Comparison of ENCODE assay signal across 17 mouse cellular contexts in genomic region chr2:135847738-135848137, GRCm38 (mm10).
"Had no signal": no experiment of that assay in that cellular context is flagged by ENCODE, and none has a peak within 500 bp of the region (broad histone marks: within the 10 kb centered on the region; RNA-seq: fewer than 3 reads in every experiment).

No protein-coding gene starts in this region.

- DNase-seq: lung, adult 18-20 months; lung, embryonic 14.5 days; lung, postnatal 10 days; lung, postnatal 4 days; retina, postnatal 1 day; right cerebral cortex, adult 18-20 months; right cerebral cortex, postnatal 25 days; right cerebral cortex, postnatal 4 days; spleen, adult 18-20 months; thymus, adult 18-20 months; thymus, postnatal 25 days; thymus, postnatal 4 days had no signal

- H3K4me1 ChIP-seq: midbrain, embryonic 13.5 days; midbrain, embryonic 15.5 days; neural tube, embryonic 13.5 days; neural tube, embryonic 15.5 days had no signal

- H3K4me3 ChIP-seq: megakaryocyte, embryonic 14.5 days; midbrain, embryonic 13.5 days; midbrain, embryonic 15.5 days; neural tube, embryonic 13.5 days; neural tube, embryonic 15.5 days had no signal

- H3K27ac ChIP-seq: midbrain, embryonic 13.5 days; midbrain, embryonic 15.5 days; neural tube, embryonic 13.5 days; neural tube, embryonic 15.5 days had no signal

- ATAC-seq: midbrain, embryonic 13.5 days; midbrain, embryonic 15.5 days had no signal
